Mouse (Mus musculus): ENCODE results near the gene Chd2. TPM values are rescaled to one million over a fixed set of nuclear protein-coding genes. Genes with fewer than 3 reads are reported as not detected.
"Not testable (repeated sequence)": the region's sequence is repeated elsewhere in the genome, so short reads cannot be mapped to it uniquely, and the experiment has no call there.

Chd2 gene
- polyA plus RNA-seq (2017; shearing (Covaris generic)): 100 to 1,000 TPM; 136 to 151 TPM

GRCm38 (mm10) chr7:73541412-73542130 is at the start of gene Chd2:
Gene Chd2 (minus strand): TSS chr7:73541830.
- peak; percentile 34 for ATAC-seq

- ATAC-seq: no peak
Observed at GRCm38 (mm10) chr7:73590757-73591156, 49.1 kb upstream of the Chd2 start.

GRCm38 (mm10) chr7:73589208-73589771 is 47.7 kb upstream of the Chd2 start:
- ATAC-seq: peak; percentile 59

GRCm38 (mm10) chr7:73588351-73588906 is 46.8 kb upstream of the Chd2 start:
- ATAC-seq: peak; percentile 2

- ATAC-seq: no peak
Observed at GRCm38 (mm10) chr7:73586717-73587116, 45.1 kb upstream of the Chd2 start.

GRCm38 (mm10) chr7:73586206-73586605 is 44.6 kb upstream of the Chd2 start:
- ATAC-seq: no peak

GRCm38 (mm10) chr7:73585114-73586032 is 43.7 kb upstream of the Chd2 start:
- no peak for ATAC-seq

GRCm38 (mm10) chr7:73584009-73584995 is 42.7 kb upstream of the Chd2 start:
- peak; percentile 21 for ATAC-seq

GRCm38 (mm10) chr7:73583400-73583799 is 41.8 kb upstream of the Chd2 start:
- peak; percentile 32 for ATAC-seq

- ATAC-seq: no peak
Observed at GRCm38 (mm10) chr7:73581836-73582375, 40.3 kb upstream of the Chd2 start.

- ATAC-seq: no peak
Observed at GRCm38 (mm10) chr7:73579072-73579731, 37.6 kb upstream of the Chd2 start.

- no peak for ATAC-seq
Observed at GRCm38 (mm10) chr7:73577888-73578421, 36.3 kb upstream of the Chd2 start.

GRCm38 (mm10) chr7:73576101-73576936 is 34.7 kb upstream of the Chd2 start:
- ATAC-seq: peak; percentile 12

GRCm38 (mm10) chr7:73575257-73575656 is 33.6 kb upstream of the Chd2 start:
- no peak for ATAC-seq

GRCm38 (mm10) chr7:73574673-73575072 is 33.0 kb upstream of the Chd2 start:
- ATAC-seq: not testable (repeated sequence)

- peak; percentile 83 for ATAC-seq
Observed at GRCm38 (mm10) chr7:73572571-73572970, 30.9 kb upstream of the Chd2 start.

GRCm38 (mm10) chr7:73568801-73569403 is 27.3 kb upstream of the Chd2 start:
- ATAC-seq: no peak

GRCm38 (mm10) chr7:73567754-73568161 is 26.1 kb upstream of the Chd2 start:
- ATAC-seq: no peak

- ATAC-seq: no peak
Observed at GRCm38 (mm10) chr7:73564131-73564530, 22.5 kb upstream of the Chd2 start.

Measured in activated CD4-positive, CD25-positive, alpha-beta regulatory T cell, adult 4 months (primary cell).